Mouse (Mus musculus) bone marrow, adult 2 months (tissue): ENCODE results near the gene Gm12185.

Experiments used
- CTCF ChIP-seq: fragments of 200-500 bp; IDR thresholded peaks from 2 replicates; pipeline ENCODE4 v1.5.1; 2011; ENCODE audit warnings: low read length, control low read depth; ENCODE audit not compliant: control insufficient read depth, insufficient read depth
- POLR2A ChIP-seq: fragments of 200-500 bp; IDR thresholded peaks from 2 replicates; pipeline ENCODE4 v1.6.1; 2011; ENCODE audit warnings: low read depth, mild to moderate bottlenecking, control low read depth, low read length, borderline replicate concordance; ENCODE audit not compliant: control insufficient read depth

GRCm38 (mm10) chr11:48871201-48871772, 120.7 kb downstream of the Gm12185 start, which contains the start of gene Irgm1:
- TF ChIP-seq CTCF (no peak), POLR2A (no peak)
